Comparison of ENCODE assay signal across 8 mouse cellular contexts in the genomic region with DNA sequence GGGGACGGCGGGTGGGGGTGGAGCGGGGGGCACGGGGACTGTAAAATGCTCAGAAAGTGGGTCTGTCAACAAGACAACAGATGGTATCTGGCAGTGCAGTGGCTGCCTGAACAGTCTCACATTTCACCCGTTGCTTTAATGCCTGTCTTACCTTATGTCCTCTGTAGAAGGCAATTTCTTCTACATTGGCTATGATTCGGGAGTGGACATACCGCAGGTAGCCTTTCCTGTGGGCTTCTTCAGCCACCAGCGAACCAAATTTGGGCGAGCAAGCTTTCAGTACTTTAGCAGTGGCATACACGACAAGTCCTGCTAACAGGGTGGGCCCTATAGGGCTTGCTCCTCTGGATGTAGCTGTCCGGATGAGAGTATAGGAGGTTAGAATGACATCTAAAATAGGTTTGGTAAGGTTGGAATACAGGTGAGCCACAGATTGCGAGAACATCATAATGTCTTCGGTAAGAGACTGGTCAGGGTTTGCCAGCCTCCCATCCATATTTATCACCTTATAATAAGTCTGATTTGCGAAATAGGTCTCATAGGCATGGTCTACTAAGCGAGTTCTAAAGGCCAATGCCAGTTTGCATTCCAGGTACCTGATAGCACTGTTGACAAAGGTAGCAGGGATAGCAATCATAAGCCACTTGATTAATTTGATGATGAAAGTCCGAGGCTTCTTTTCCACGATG. TPM values are rescaled to one million over a fixed set of nuclear protein-coding genes. Genes with fewer than 3 reads are reported as not detected.
DNase-seq lines count a peak whose midpoint lies in the region; ATAC-seq and TF ChIP-seq lines count a peak whose summit lies in the region.

No protein-coding gene starts in this region.

- no peak for TF ChIP-seq CTCF in forebrain, postnatal 0 days (IDR thresholded peaks at IDR 0.05; ENCODE audit: low read depth)
- no peak for TF ChIP-seq CTCF in thymus, adult 2 months (IDR thresholded peaks at IDR 0.05; ENCODE audit: borderline replicate concordance, control insufficient read depth, extremely low read depth, insufficient read depth, low read length, poor library complexity)

- H3K27ac ChIP-seq in heart, embryonic 13.5 days (replicated peaks): no peak overlapping the region
- peak overlapping the region; percentile 63 for H3K27ac ChIP-seq in forebrain, postnatal 0 days (ENCODE audit: low read depth, low read length)
- peak overlapping the region; percentile 80 for H3K27ac ChIP-seq in macrophage
- no peak overlapping the region for H3K27ac ChIP-seq in thymus, adult 2 months (ENCODE audit: control insufficient read depth, insufficient read depth, low read length)

- WGBS in heart, embryonic 13.5 days: 56% methylated on average over 17 of the region's 17 CpGs
- WGBS in forebrain, postnatal 0 days: 13% methylated on average over 17 of the region's 17 CpGs
- 38% methylated on average over 17 of the region's 17 CpGs for WGBS in macrophage (ENCODE audit: missing documents)
- WGBS in thymus, adult 2 months: 80% methylated on average over 17 of the region's 17 CpGs

- no peaks in the 10 kb centered on the region for H3K36me3 ChIP-seq in heart, embryonic 13.5 days
- H3K36me3 ChIP-seq in forebrain, postnatal 0 days (ENCODE audit: insufficient read depth): no peaks in the 10 kb centered on the region
- H3K36me3 ChIP-seq in macrophage (ENCODE audit: inconsistent target): no peaks in the 10 kb centered on the region
- no peaks in the 10 kb centered on the region for H3K36me3 ChIP-seq in thymus, adult 2 months (ENCODE audit: control insufficient read depth, insufficient read depth, low read length)

- DNase-seq in heart, postnatal 10 days: no peak
- peak; percentile 24 to 54 for DNase-seq in cerebellum, adult 18-20 months
- no peak for DNase-seq in forebrain, postnatal 0 days
- DNase-seq in thymus, adult 2 months: no peak
- no peak for DNase-seq in thymus, postnatal 14 days
- DNase-seq in right cerebral cortex, postnatal 14 days: no peak

- ATAC-seq in heart, embryonic 13.5 days (ENCODE audit: extremely low read depth, insufficient number of reproducible peaks, low FRiP score, low TSS enrichment): no peak
- ATAC-seq in forebrain, postnatal 0 days: no peak

- peaks cover 38% of the 10 kb centered on the region; the same call in 1 of the 2 replicates for H3K79me2 ChIP-seq in macrophage (ENCODE audit: inconsistent target)

- H3K9me3 ChIP-seq in heart, embryonic 13.5 days: no peaks in the 10 kb centered on the region
- H3K9me3 ChIP-seq in forebrain, postnatal 0 days (ENCODE audit: low read length): no peaks in the 10 kb centered on the region

- peak overlapping the region; percentile 76 for H3K9ac ChIP-seq in heart, embryonic 13.5 days
- peak overlapping the region; percentile 59 for H3K9ac ChIP-seq in forebrain, postnatal 0 days

- TF ChIP-seq POLR2A in thymus, adult 2 months (IDR thresholded peaks at IDR 0.05; ENCODE audit: control insufficient read depth, extremely low read depth, insufficient read depth, low read length, poor library complexity): no peak

- intact Hi-C loops in heart, postnatal 10 days (cut with DNase I): no loop called here

- H3K4me2 ChIP-seq in heart, embryonic 13.5 days: peak overlapping the region; percentile 76
- peak overlapping the region; percentile 70 for H3K4me2 ChIP-seq in forebrain, postnatal 0 days (ENCODE audit: low read depth)

- no peaks in the 10 kb centered on the region; the same call in 1 of the 2 replicates for H3K27me3 ChIP-seq in heart, embryonic 13.5 days (replicated peaks)
- no peaks in the 10 kb centered on the region for H3K27me3 ChIP-seq in forebrain, postnatal 0 days (ENCODE audit: insufficient read depth, low read length)
- 0 out of 2 replicates have a peak, but pooled peaks cover 2% of the 10 kb centered on the region for H3K27me3 ChIP-seq in thymus, adult 2 months (ENCODE audit: control insufficient read depth, insufficient read depth, low read length)

- peaks cover 17% of the 10 kb centered on the region for H3K4me1 ChIP-seq in heart, embryonic 13.5 days
- peaks cover 14% of the 10 kb centered on the region; the same call in 1 of the 2 replicates for H3K4me1 ChIP-seq in forebrain, postnatal 0 days (ENCODE audit: insufficient read depth)
- no peaks in the 10 kb centered on the region for H3K4me1 ChIP-seq in thymus, adult 2 months (replicated peaks; ENCODE audit: control insufficient read depth, insufficient read depth, low read length)

- peak overlapping the region; percentile 57 for H3K4me3 ChIP-seq in heart, embryonic 13.5 days
- H3K4me3 ChIP-seq in forebrain, postnatal 0 days (ENCODE audit: low read depth, low read length): peak overlapping the region; percentile 49
- H3K4me3 ChIP-seq in macrophage (ENCODE audit: inconsistent target): peak overlapping the region; percentile 47
- no peak overlapping the region for H3K4me3 ChIP-seq in thymus, adult 2 months (ENCODE audit: control insufficient read depth, insufficient read depth, low read length)

RNA-seq across cellular contexts. Expression of a gene that starts 0.9 kb away (rescaled TPM):
- 1.0 and 1.7 TPM in 2 replicates for polyA plus RNA-seq in heart, embryonic 13.5 days (2015; fragmentation: Nextera tagmentation; extraction: Ambion mirVana)
- total RNA-seq in heart, postnatal 10 days (2021): 1 to 10 TPM; 2.4 to 2.7 TPM
- 7.9 and 9.7 TPM in 2 replicates for total RNA-seq in forebrain, postnatal 0 days (2014; rRNA removed)
- 4.2 and 7.5 TPM in 2 replicates for polyA plus RNA-seq in forebrain, postnatal 0 days (2015; fragmentation: Nextera tagmentation; extraction: Ambion mirVana)
- 10 to 100 TPM in 4 of 26 experiments, 1 to 10 TPM in 14, under 1 TPM in 6, not detected in 2; 0.25 to 25.9 (median 4.7) TPM for total RNA-seq in macrophage (2018; cell fraction: chromatin; rRNA removed)
- total RNA-seq in macrophage (2018; cell fraction: cytosol; rRNA removed): 10 to 100 TPM in 8 of 26 experiments, 1 to 10 TPM in 18; 1.0 to 14.2 (median 4.3) TPM
- 10 to 100 TPM in 2 of 26 experiments, 1 to 10 TPM in 24; 1.0 to 27.8 (median 3.2) TPM for total RNA-seq in macrophage (2018; cell fraction: nucleus; rRNA removed)
- polyA plus RNA-seq in macrophage (2018): 4.1 to 12.9 TPM (median 10.1 TPM) in 3 replicates
- 1.8 and 2.3 TPM in 2 replicates for polyA plus RNA-seq in thymus, adult 2 months (2012; rRNA removed)

RNA-seq across cellular contexts. Expression of a gene that starts 8.6 kb away (rescaled TPM):
- not detected in 2 replicates for polyA plus RNA-seq in heart, embryonic 13.5 days (2015; fragmentation: Nextera tagmentation; extraction: Ambion mirVana)
- total RNA-seq in heart, postnatal 10 days (2021): not detected
- not detected in 2 replicates for total RNA-seq in forebrain, postnatal 0 days (2014; rRNA removed)
- polyA plus RNA-seq in forebrain, postnatal 0 days (2015; fragmentation: Nextera tagmentation; extraction: Ambion mirVana): 0.12 TPM in 1 of 2 replicates, not detected in the other
- total RNA-seq in macrophage (2018; cell fraction: chromatin; rRNA removed): not detected
- not detected for total RNA-seq in macrophage (2018; cell fraction: cytosol; rRNA removed)
- not detected for total RNA-seq in macrophage (2018; cell fraction: nucleus; rRNA removed)
- not detected in 3 replicates for polyA plus RNA-seq in macrophage (2018)
- not detected in 2 replicates for polyA plus RNA-seq in thymus, adult 2 months (2012; rRNA removed)

Comparison
In these comparisons a context has a peak if more than half of its experiments do, and no peak if none do; other contexts are left out.
1. H3K27ac ChIP-seq: peak in forebrain, postnatal 0 days (single experiment) and macrophage (single experiment); none in heart, embryonic 13.5 days (single experiment) and thymus, adult 2 months (single experiment).
2. DNase-seq: peak in cerebellum, adult 18-20 months (2 of 2); none in heart, postnatal 10 days (0 of 2), forebrain, postnatal 0 days (single experiment), thymus, adult 2 months (single experiment), thymus, postnatal 14 days (single experiment) and right cerebral cortex, postnatal 14 days (single experiment).